Mouse (Mus musculus) bone marrow macrophage, adult 2 months (primary cell): Measurements from ENCODE around the gene Fam187a. TPM values are rescaled to one million over a fixed set of nuclear protein-coding genes. Genes with fewer than 3 reads are reported as not detected.
A peak's percentile ranks its signal among the peaks of the same experiment; 100 is the strongest.

Source experiments
- H3K27ac ChIP-seq: 2 replicates; pipeline ENCODE4 v1.5.1; 2012; ENCODE audit warnings: low read depth, low read length; ENCODE audit not compliant: insufficient read depth
- H3K4me1 ChIP-seq: 2 replicates; pipeline ENCODE4 v1.6.1; 2012; ENCODE audit warnings: low read length; ENCODE audit not compliant: control insufficient read depth, insufficient read depth
- H3K4me3 ChIP-seq: 2 replicates; pipeline ENCODE4 v1.5.1; 2012; ENCODE audit warnings: mild to moderate bottlenecking, low read length, moderate library complexity; ENCODE audit not compliant: insufficient read depth
- CTCF ChIP-seq: IDR thresholded peaks from 2 replicates; pipeline ENCODE4 v1.5.1; 2012; ENCODE audit warnings: low read depth, mild to moderate bottlenecking, low read length, moderate library complexity
- POLR2A ChIP-seq: IDR thresholded peaks from 2 replicates; pipeline ENCODE4 v1.6.1; 2012; ENCODE audit warnings: mild to moderate bottlenecking, low read depth, low read length, borderline replicate concordance
- polyA plus RNA-seq: library from polyadenylated mRNA; stranded (reverse); fragments of >200 nt; gene quantifications from 2 replicates; pipeline ENCODE4 v1.2.4, GENCODE M21; 2012; ENCODE audit not compliant: missing spikeins, insufficient read depth, insufficient read length

Fam187a gene
- polyA plus RNA-seq, 1 experiment, result not detected

DNA sequence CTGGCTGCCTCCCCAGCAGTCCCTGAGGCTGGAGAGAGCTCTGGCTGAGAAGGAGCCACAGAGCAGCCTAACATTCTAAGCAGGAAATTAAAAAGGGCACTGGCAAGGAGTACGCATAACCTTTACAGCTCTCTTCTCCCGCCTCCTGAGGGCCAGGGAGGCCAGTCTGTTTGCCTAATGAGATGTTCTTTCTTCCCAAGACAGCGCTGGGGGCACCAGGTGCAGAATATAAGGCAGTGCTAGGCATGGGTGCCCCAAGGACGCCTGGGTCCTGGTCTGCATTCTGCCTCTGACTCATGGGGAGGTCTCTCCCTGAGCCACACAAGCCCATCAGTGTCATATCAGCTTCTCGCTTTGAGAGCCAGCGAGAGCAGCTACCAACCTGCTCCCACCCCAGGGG, 36.5 kb downstream of the Fam187a start:
- TF ChIP-seq POLR2A (no peak), CTCF (no peak)
- H3K4me1 ChIP-seq, result peaks cover 22% of the 10 kb centered on the region
- no peak overlapping the region for H3K4me3 ChIP-seq
- H3K27ac ChIP-seq, result no peak overlapping the region

DNA sequence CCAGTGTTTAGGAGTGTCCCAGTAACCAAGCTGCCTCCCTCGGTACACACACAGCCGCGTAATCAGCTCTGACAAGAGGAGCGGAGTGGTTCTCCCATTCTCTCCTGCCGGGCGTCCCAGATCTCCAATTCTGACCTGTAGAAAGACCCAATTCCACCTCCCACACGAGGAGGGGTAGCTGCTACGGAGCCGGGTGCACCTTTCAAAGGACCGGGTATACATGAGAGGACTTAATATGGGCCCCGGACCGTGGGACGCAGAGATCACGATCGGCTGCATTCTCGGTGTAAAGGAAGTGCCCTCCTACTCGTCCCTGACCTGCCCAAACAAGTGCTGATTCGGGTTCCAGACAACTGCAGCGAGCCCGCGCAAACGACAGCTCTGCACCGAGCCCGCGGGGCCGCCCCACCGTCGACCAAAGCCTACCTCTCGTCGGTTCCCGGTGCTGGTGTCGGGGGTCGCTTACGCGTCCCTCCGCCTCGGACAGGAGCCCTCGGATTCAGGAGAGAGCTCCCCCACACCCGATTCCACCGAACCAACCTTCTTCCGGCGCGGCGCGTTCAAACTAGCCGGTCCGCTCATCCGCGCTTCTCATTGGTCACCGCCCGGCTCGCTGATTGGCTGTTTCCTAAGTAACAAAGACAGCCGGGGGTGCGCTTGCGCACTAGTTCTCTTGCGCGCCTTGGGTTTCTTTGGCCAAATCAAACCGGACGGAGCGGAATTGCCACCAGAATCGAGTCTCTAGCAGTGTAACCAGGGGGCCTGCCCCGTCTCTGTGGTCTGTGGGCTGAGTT, 39.8 kb downstream of the Fam187a start, which contains the start of gene Kif18b:
TSS of gene Kif18b (minus strand) at position 568 of the 794 bp plus-strand sequence.
- peak within 1 kb of the TSS; percentile 60 for H3K27ac ChIP-seq
- H3K4me1 ChIP-seq, result peaks cover 20% of the 10 kb centered on the region
- peak within 1 kb of the TSS; percentile 90 for H3K4me3 ChIP-seq
- TF ChIP-seq POLR2A (no peak), CTCF (no peak)

DNA sequence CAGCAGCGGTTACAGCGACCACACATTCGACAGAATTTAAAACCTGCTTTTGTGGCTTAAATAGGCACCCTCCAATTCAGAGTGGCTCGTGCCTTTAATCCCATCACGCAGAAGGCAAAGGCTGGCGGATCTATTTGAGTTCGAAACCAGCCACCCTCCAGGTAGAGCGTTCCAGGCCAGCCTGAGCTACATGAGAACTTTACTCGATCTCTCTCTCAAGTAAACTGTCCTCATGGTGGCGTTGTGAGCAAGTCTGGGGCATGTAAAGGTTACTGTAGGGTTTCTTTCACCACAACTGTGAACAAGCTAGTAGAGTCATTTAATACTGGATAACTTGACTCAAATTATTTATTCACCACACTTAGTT, 40.4 kb downstream of the Fam187a start:
- no peak for TF ChIP-seq CTCF
- H3K4me1 ChIP-seq, result peaks cover 20% of the 10 kb centered on the region
- peak overlapping the region; percentile 90 for H3K4me3 ChIP-seq
- peak overlapping the region; percentile 60 for H3K27ac ChIP-seq

DNA sequence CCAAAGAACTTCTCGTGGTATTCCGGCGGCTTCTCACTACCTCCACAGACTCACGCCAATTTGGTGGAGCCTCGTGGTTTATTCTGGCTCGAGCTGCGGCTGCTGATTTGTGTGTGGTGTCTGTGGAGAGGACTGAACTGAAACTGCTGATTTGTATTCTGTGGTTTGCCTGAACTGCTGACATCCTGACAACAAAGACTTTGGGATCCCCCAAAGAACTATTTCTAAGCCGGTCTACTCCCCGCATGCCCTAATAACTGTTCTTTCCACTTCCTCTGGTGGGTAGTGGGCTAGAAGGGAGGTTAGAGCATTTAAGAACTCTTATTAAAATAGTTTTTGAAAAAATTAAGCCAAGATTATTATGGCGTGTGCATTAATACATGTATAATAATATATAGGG, 45.7 kb downstream of the Fam187a start:
- H3K4me3 ChIP-seq, result no peak overlapping the region
- H3K27ac ChIP-seq, result no peak overlapping the region
- TF ChIP-seq CTCF, result no peak
- TF ChIP-seq POLR2A, result no peak
- no peaks in the 10 kb centered on the region for H3K4me1 ChIP-seq

DNA sequence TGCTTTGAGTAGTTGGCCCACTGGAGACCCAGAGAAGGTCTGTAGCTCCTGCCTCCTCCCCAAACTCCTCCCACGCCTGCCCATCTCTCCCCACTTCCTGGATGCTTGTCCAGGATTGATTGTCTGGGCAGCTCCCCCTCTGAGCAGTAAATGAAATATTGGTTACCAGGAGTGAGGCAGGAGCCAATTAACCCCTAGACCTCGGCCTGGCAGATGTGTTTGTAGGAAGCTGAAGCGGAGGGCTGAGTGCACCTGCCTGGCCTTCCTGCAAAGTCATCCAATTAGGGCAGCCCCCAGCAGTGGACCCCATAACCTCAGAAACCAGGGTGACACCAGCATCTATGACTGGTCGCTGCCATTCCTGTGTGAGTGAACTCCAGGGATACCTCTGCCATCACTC, 51.3 kb downstream of the Fam187a start:
- H3K4me3 ChIP-seq, result no peak overlapping the region
- no peaks in the 10 kb centered on the region for H3K4me1 ChIP-seq
- no peak overlapping the region for H3K27ac ChIP-seq
- no peak for TF ChIP-seq CTCF
- TF ChIP-seq POLR2A, result no peak

Other genes starting within 250 kb of the Fam187a start
- gene Meioc, start 221.5 kb upstream of the Fam187a start, polyA plus RNA-seq, result not detected in 2 replicates
- 28.9 and 30.5 TPM in 2 replicates for gene Ccdc43, start 187.4 kb upstream of the Fam187a start, polyA plus RNA-seq
- gene Adam11, start 123.7 kb upstream of the Fam187a start, polyA plus RNA-seq, result not detected in 2 replicates
- not detected in 2 replicates for gene Gjc1, start 65.5 kb upstream of the Fam187a start, polyA plus RNA-seq
- not detected in 2 replicates for gene Higd1b, start 49.3 kb upstream of the Fam187a start, polyA plus RNA-seq
- 40.2 and 57.1 TPM in 2 replicates for gene Eftud2, start 4.2 kb upstream of the Fam187a start, polyA plus RNA-seq
- gene Ccdc103, start 4.0 kb upstream of the Fam187a start, polyA plus RNA-seq, result not detected in 2 replicates
- gene Gfap, start 15.7 kb downstream of the Fam187a start, polyA plus RNA-seq, result not detected in 2 replicates
- 10.9 and 11.9 TPM in 2 replicates for gene Kif18b, start 40.0 kb downstream of the Fam187a start, polyA plus RNA-seq
- gene C1ql1, start 61.5 kb downstream of the Fam187a start, polyA plus RNA-seq, result not detected in 2 replicates
- 69.2 and 82.6 TPM in 2 replicates for gene Nmt1, start 143.0 kb downstream of the Fam187a start, polyA plus RNA-seq
- 40.9 and 43.2 TPM in 2 replicates for gene Dcakd, start 143.2 kb downstream of the Fam187a start, polyA plus RNA-seq
- gene Plcd3, start 216.5 kb downstream of the Fam187a start, polyA plus RNA-seq, result 1.7 and 2.3 TPM in 2 replicates
- gene Acbd4, start 216.5 kb downstream of the Fam187a start, polyA plus RNA-seq, result 27.4 and 30.4 TPM in 2 replicates
- gene Hexim1, start 231.1 kb downstream of the Fam187a start, polyA plus RNA-seq, result 43.7 and 44.3 TPM in 2 replicates
- 3.1 and 3.6 TPM in 2 replicates for gene Hexim2, start 247.3 kb downstream of the Fam187a start, polyA plus RNA-seq